Mouse (Mus musculus): ENCODE data around the gene Zdhhc6.
A peak's percentile ranks its signal among the peaks of the same experiment; 100 is the strongest.

The Zdhhc6 gene

GRCm38 (mm10) chr19:55300525-55300924 is 15.3 kb downstream of the Zdhhc6 start:
- no peak for DNase-seq

DNA sequence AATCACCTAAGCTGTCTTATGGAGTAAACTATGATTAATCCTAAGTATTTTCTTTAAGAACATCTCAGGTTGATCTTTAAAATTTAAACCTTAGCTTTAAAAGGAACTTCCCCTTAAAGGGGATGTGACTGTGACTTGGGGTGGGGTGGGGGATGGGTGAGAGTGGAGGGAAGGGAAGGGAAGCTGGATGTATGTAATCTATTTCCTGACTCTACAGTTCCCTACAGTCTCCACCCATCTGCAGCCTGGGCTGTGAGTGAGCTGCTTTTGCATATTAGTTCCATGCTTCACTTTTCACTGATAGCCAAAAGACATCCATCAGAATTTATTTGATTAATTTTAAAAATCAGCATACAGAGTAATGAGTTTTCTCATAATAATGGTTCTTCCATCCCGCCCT is 16.5 kb downstream of the Zdhhc6 start:
- peak; percentile 45 for DNase-seq

- no peak for DNase-seq
Observed at GRCm38 (mm10) chr19:55297961-55298360, 17.9 kb downstream of the Zdhhc6 start.

GRCm38 (mm10) chr19:55297489-55297888 is 18.3 kb downstream of the Zdhhc6 start:
- DNase-seq = no peak

DNA sequence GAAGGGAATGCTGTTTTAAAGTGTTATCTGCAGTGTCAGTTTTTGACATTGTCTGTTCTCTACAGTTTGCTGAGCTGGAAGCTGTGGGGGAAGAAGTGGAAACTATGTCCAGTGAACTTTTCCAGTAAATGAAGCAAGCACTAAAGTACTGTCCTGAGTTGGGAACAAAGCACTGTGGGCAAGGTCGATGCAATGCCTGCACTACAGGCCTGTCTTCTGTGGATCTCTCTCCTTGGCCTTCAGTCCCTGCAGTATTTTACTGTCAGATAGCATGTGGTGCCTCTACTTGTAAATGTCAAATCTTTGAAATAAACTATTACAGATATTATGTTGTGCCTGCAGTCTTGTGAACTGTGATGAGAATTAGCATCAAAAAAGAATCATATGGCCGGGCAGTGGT is 19.5 kb downstream of the Zdhhc6 start:
- DNase-seq = no peak

- DNase-seq = no peak
Observed at GRCm38 (mm10) chr19:55295556-55295955, 20.3 kb downstream of the Zdhhc6 start.

- no peak for DNase-seq
Observed at GRCm38 (mm10) chr19:55295075-55295474, 20.8 kb downstream of the Zdhhc6 start.

- DNase-seq = no peak
Observed at GRCm38 (mm10) chr19:55293175-55293574, 22.7 kb downstream of the Zdhhc6 start.

GRCm38 (mm10) chr19:55292210-55292850 is 23.5 kb downstream of the Zdhhc6 start:
- DNase-seq = no peak

DNA sequence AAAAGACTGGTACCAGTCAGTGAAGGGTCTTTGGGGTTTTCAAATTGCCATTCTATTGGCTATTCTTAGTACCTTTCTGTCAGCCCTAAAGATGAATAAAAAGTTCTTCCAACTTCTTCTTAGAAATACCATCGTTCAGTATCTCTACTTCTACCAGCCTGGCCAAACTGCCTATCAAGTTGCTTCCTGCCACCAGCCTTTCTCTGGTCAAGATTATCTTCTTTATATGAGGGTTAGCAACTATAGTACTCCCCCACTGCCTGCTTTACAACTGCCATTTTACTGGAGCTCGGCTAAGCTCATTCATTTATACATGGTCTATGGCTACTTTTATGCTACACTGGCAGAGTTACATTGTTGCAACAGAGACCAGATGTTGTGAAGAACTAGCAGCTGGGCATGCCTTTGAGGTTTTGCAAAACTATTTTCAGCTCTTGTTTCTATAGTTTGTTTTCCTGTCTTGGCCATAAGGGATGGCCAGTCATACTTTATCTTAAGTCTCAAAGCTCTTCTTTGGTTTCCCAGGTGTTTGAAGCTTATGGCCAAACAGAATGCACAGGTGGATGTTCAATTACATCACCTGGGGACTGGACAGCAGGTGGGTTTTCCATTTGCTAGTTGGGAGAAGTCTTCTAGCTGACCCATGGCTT is 25.1 kb downstream of the Zdhhc6 start:
- DNase-seq = no peak

- DNase-seq = no peak
Observed at GRCm38 (mm10) chr19:55288974-55289373, 26.9 kb downstream of the Zdhhc6 start.

GRCm38 (mm10) chr19:55286034-55286433 is 29.8 kb downstream of the Zdhhc6 start:
- no peak for DNase-seq

DNA sequence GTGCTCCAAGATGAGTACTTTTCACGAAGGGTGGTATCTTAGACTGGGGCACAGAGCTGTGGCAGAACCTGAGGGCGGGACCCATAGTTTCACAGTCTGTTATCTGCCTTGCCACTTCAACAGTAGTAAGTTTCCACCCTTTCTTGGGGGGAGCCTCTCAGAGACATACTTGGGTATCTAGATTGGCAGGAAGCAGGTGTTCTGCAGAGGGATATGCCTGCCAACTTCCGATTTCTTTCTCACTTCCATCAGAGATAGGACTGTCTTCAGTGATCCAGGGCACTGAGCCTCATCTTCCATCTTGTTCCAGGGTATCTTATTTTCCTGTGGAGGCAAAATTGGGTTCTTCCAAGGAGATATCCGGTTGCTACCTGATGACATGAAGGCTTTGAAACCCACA is 31.7 kb downstream of the Zdhhc6 start:
- DNase-seq = peak; percentile 81

- DNase-seq = no peak
Observed at GRCm38 (mm10) chr19:55276770-55277169, 39.1 kb downstream of the Zdhhc6 start.

GRCm38 (mm10) chr19:55276100-55276499 is 39.7 kb downstream of the Zdhhc6 start:
- no peak for DNase-seq

GRCm38 (mm10) chr19:55273340-55273739 is 42.5 kb downstream of the Zdhhc6 start:
- DNase-seq = peak; percentile 58

- peak; percentile 56 for DNase-seq
Observed at GRCm38 (mm10) chr19:55271448-55271847, 44.4 kb downstream of the Zdhhc6 start.

DNA sequence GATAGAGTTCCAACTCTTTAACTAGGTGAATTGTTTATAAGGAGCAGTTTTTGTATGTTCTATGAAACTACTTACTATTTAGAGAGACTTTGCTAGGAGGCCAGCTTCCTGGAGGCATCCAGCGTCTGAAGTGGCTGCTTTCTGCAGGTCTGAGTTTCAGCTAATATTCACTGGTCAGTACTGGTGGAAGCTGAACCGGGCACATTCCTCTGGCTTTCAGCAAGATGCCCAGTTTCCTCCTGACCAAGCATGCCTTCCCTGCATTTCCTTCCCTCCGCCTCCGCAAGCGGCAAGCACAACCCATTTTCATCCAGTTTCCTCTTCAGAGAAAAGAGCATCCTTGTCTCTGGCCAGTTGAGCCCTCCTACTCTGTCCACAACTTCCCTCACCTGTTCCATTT is 46.8 kb downstream of the Zdhhc6 start:
- no peak for DNase-seq

DNA sequence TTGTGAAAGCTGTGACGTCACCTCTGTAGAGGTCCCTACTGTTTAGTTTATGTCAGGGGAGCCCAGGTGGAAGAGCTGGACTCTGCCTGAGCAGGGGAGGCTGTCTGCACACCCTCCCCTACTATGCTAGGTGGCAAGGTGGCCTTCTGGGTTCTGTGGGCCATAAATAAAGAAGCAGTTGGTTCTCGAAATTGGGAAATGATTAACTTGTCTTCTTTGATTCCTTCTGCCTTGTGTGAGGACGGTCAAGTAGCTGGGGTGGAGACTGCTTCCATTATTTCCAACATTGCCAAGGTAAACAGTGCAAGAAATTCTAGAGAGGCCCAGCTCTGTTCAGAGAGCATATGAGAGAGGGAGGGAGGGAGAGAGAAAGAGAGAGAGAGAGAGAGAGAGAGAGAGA is 47.7 kb downstream of the Zdhhc6 start:
- DNase-seq = no peak

- no peak for DNase-seq
Observed at GRCm38 (mm10) chr19:55266786-55267185, 49.0 kb downstream of the Zdhhc6 start.

- no peak for DNase-seq
Observed at GRCm38 (mm10) chr19:55265269-55265668, 50.6 kb downstream of the Zdhhc6 start.

- DNase-seq = no peak
Observed at GRCm38 (mm10) chr19:55260389-55261184, 55.2 kb downstream of the Zdhhc6 start.

DNA sequence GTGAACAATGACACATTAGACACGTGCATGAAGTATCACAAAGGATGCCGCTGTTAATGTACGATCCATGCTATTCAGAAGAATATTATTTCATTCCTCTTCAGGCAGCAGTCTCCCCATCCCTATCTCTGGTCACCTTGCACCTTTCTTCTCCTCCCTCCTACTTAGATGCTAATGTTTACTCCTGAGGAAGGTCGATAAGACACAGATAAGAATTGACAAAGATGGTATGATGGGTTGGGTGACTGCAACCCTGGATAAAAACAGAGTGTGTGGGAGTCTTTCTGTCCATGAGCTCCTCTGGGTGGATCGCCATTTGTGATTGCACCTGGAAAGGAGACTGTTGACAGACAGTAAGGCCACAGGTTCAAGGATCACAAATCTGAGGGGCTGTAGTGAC is 57.3 kb downstream of the Zdhhc6 start:
- no peak for DNase-seq

Measured in liver (tissue).